Mouse (Mus musculus) heart, embryonic 12.5 days (tissue): Measurements from ENCODE around the gene Fam171a2. TPM values are rescaled to one million over a fixed set of nuclear protein-coding genes. Genes with fewer than 3 reads are reported as not detected.
A peak's percentile ranks its signal among the peaks of the same experiment; 100 is the strongest.

Source experiments
- ATAC-seq: fragments of 200-750 bp; cut with Nextera tagmentation; 2 replicates; pipeline ENCODE4 v1.8.0; 2017; ENCODE audit warnings: moderate TSS enrichment, moderate library complexity; ENCODE audit not compliant: insufficient number of reproducible peaks, low FRiP score
- H3K27ac ChIP-seq: fragments of 300-500 bp; sonication (generic); 2 replicates; pipeline ENCODE4 v1.5.1; 2016; ENCODE audit warnings: mild to moderate bottlenecking, moderate library complexity; ENCODE audit not compliant: poor library complexity, severe bottlenecking
- H3K27me3 ChIP-seq: fragments of 300-500 bp; sonication (generic); replicated peaks from 2 replicates; pipeline ENCODE4 v1.6.1; 2016; ENCODE audit warnings: mild to moderate bottlenecking, moderate library complexity
- H3K36me3 ChIP-seq: fragments of 300-500 bp; sonication (generic); 2 replicates; pipeline ENCODE4 v1.6.1; 2016; ENCODE audit warnings: mild to moderate bottlenecking, moderate library complexity
- H3K4me1 ChIP-seq: fragments of 300-500 bp; sonication (generic); replicated peaks from 2 replicates; pipeline ENCODE4 v1.6.1; 2016; ENCODE audit warnings: mild to moderate bottlenecking
- H3K4me2 ChIP-seq: fragments of 300-500 bp; sonication (generic); 2 replicates; pipeline ENCODE4 v1.6.1; 2016; ENCODE audit warnings: mild to moderate bottlenecking, moderate library complexity
- H3K4me3 ChIP-seq: fragments of 300-500 bp; sonication (generic); 2 replicates; pipeline ENCODE4 v1.5.1; 2016; ENCODE audit warnings: mild to moderate bottlenecking
- H3K9ac ChIP-seq: fragments of 300-500 bp; sonication (generic); 2 replicates; pipeline ENCODE4 v1.6.1; 2016; ENCODE audit warnings: mild to moderate bottlenecking, moderate library complexity
- H3K9me3 ChIP-seq: fragments of 300-500 bp; sonication (generic); replicated peaks from 2 replicates; pipeline ENCODE4 v1.6.1; 2016; ENCODE audit warnings: mild to moderate bottlenecking, moderate library complexity
- WGBS: fragments of 180-500 bp; shearing (Covaris S2); methylation state at CpG from one replicate; pipeline ENCODE4 v1.1.7; 2016; 5-methylcytosine and 5-hydroxymethylcytosine counted together
- polyA plus RNA-seq: library from polyadenylated mRNA; unstranded; fragments of >200 nt; fragmentation: Nextera tagmentation; extraction: Ambion mirVana; gene quantifications from 2 replicates; pipeline ENCODE4 v1.2.1, GENCODE M21; 2016

Gene Fam171a2
- 4.5 and 5.6 TPM in 2 replicates for polyA plus RNA-seq

DNA sequence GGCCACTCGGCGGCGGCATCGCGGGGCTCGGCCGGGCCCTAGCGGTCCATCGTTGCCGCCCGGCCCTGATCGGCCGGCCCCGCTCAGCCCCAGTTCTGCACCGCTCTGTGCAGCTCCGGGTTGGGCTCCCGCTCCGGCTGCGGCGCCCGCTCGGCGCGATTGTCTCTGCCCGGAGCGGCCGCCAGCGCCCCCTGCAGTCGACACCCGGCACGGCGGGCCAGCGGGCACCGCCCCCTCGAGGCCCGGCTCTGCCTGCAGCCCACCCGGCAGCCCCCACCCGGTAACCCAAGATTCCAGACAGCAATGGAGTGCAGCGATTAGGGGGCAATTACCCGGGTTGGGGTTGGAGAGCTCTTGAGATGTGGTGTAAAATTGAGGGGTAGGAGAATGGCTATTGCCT is at the start of gene Fam171a2:
Gene Fam171a2, minus strand, starts transcription at position 186 of the 400 bp plus-strand sequence.
- under 1% methylated on average over 40 of the region's 40 CpGs for WGBS
- Histone ChIP-seq H3K27me3 (no peaks in the 10 kb centered on the region; the same call in 1 of the 2 replicates), H3K4me1 (peaks cover 52% of the 10 kb centered on the region)

DNA sequence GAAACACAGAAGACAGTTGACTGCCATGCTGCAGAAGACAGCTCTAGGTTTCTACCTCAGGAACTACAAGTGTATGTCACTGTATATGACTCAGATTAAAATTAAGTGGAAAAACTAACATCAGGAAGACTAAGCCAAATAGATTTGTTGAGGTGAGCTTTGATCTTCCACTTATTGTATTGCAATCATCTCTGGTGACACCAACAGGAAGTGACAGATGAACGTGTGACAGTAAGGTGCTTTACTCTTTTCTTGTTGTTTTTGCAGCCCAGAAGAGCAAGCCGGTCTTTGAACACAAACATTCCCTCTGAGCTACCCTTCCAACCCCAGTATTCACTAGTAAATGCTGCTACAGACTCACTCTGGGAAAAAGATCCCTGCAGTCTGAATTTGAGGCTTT is 49.2 kb upstream of the Fam171a2 start:
- H3K9ac ChIP-seq, result no peak overlapping the region
- peaks cover 63% of the 10 kb centered on the region for H3K36me3 ChIP-seq
- H3K27me3 ChIP-seq, result no peaks in the 10 kb centered on the region
- H3K4me2 ChIP-seq, result no peak overlapping the region
- H3K4me3 ChIP-seq, result no peak overlapping the region
- 67% methylated on average over 2 of the region's 2 CpGs for WGBS
- H3K4me1 ChIP-seq, result peaks cover 18% of the 10 kb centered on the region
- no peaks in the 10 kb centered on the region for H3K9me3 ChIP-seq
- ATAC-seq, result no peak
- no peak overlapping the region for H3K27ac ChIP-seq

More for the DNA sequence above, at the start of gene Fam171a2:
- peak; percentile 48 for ATAC-seq
- peak within 1 kb of the TSS; percentile 81 for H3K27ac ChIP-seq
- H3K4me2 ChIP-seq, result peak within 1 kb of the TSS; percentile 79
- peak within 1 kb of the TSS; percentile 75 for H3K4me3 ChIP-seq
- no peaks in the 10 kb centered on the region for H3K9me3 ChIP-seq
- peaks cover 10% of the 10 kb centered on the region for H3K36me3 ChIP-seq
- H3K9ac ChIP-seq, result peak within 1 kb of the TSS; percentile 90

DNA sequence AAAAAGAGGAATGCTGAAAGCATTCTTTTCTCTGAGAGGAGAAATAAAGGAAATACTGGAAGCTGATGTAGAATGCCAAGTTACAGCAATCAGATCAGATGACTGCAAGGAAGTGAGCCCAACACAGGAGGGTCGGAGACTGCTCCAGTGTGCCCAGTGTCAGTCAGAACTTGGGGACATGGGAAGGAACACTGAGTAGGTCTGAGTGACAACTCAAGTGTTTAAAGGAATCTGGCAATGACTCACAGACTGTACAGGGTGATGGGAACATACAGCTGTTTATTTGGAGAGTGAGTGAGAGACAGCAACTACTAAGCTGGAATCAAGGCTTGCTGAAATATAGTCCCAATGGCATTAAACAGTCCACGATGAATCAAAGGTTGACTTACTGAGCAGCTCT is 48.7 kb upstream of the Fam171a2 start:
- peaks cover 59% of the 10 kb centered on the region for H3K36me3 ChIP-seq
- ATAC-seq, result no peak
- no peaks in the 10 kb centered on the region for H3K27me3 ChIP-seq
- no peak overlapping the region for H3K4me3 ChIP-seq
- no peak overlapping the region for H3K4me2 ChIP-seq
- WGBS, result 84% methylated on average over 2 of the region's 2 CpGs
- no peak overlapping the region for H3K27ac ChIP-seq
- no peak overlapping the region for H3K9ac ChIP-seq
- H3K9me3 ChIP-seq, result no peaks in the 10 kb centered on the region
- peaks cover 18% of the 10 kb centered on the region for H3K4me1 ChIP-seq

DNA sequence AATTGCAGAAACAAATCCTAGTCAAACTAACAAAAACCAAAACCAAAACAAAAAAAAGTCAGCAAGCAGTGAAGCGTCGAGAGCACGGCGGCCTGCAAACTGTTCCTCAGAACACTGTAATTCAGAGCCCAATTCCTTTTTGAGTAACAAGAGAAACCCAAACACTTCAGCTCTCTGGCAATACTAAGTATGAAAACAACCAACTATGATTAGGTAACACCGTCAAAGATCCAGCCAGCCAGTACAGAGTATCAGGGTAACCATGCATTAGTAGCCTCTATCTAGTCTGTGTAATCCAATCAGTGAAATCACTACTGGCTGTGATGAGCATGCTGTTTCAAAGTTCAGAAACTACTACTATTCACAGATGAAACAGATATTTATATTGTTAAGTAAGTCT is 48.3 kb upstream of the Fam171a2 start:
- H3K4me3 ChIP-seq, result no peak overlapping the region
- no peak for ATAC-seq
- peaks cover 18% of the 10 kb centered on the region for H3K4me1 ChIP-seq
- no peaks in the 10 kb centered on the region for H3K9me3 ChIP-seq
- no peaks in the 10 kb centered on the region for H3K27me3 ChIP-seq
- H3K27ac ChIP-seq, result no peak overlapping the region
- peaks cover 60% of the 10 kb centered on the region for H3K36me3 ChIP-seq
- H3K9ac ChIP-seq, result no peak overlapping the region
- no peak overlapping the region for H3K4me2 ChIP-seq
- WGBS, result 93% methylated on average over 5 of the region's 5 CpGs

DNA sequence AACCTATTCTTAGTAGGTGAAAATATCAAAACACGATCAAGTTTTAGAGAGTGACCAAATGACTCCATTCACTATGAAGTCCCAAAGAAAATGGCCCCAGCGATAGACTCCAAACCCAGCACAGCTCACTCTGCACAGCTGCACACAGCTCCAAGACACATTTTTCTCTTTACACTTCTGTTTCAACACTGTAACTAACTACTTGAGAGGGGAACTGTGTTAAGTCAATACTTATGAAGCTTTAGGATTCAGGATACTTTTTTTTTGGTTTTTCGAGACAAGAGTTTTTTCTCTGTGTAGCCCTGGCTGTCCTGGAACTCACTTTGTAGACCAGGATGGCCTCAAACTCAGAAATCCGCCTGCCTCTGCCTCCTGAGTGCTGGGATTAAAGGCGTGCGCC is 47.6 kb upstream of the Fam171a2 start:
- Histone ChIP-seq H3K27me3 (no peaks in the 10 kb centered on the region), H3K9ac (no peak overlapping the region), H3K4me3 (no peak overlapping the region), H3K4me1 (peaks cover 18% of the 10 kb centered on the region), H3K27ac (no peak overlapping the region), H3K4me2 (no peak overlapping the region), H3K36me3 (peaks cover 56% of the 10 kb centered on the region), H3K9me3 (no peaks in the 10 kb centered on the region)
- WGBS, result 94% methylated on average over 6 of the region's 6 CpGs
- ATAC-seq, result no peak

DNA sequence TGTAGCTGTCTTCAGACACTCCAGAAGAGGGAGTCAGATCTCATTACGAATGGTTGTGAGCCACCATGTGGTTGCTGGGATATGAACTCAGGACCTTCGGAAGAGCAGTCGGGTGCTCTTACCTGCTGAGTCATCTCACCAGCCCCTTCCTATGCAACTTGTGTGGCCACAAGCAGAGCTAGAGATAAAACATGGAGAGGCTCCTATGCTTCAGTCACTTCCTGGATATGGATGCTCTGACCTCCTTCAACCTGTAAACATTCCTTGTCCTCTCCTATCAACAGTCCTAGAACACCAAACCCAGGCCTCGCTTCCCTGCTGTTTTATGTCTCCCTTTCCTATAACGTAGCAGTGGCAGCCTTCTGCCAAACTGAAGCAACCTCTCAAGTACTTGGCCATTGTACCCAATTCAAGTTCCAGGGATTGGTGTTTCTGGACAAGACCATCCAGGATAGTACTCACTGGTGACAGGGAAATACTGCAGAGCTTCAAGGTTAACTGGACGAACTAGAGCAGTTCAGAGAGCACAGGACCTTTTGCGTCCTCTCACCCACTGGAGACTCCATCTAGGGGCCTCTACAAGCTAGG is 46.7 kb upstream of the Fam171a2 start:
- no peak overlapping the region for H3K4me3 ChIP-seq
- no peak for ATAC-seq
- H3K4me2 ChIP-seq, result no peak overlapping the region
- peaks cover 18% of the 10 kb centered on the region for H3K4me1 ChIP-seq
- H3K9ac ChIP-seq, result no peak overlapping the region
- H3K9me3 ChIP-seq, result no peaks in the 10 kb centered on the region
- H3K36me3 ChIP-seq, result peaks cover 50% of the 10 kb centered on the region
- peak overlapping the region; percentile 57; the same call in 1 of the 2 replicates for H3K27ac ChIP-seq
- WGBS, result 63% methylated on average over 7 of the region's 7 CpGs
- H3K27me3 ChIP-seq, result no peaks in the 10 kb centered on the region

DNA sequence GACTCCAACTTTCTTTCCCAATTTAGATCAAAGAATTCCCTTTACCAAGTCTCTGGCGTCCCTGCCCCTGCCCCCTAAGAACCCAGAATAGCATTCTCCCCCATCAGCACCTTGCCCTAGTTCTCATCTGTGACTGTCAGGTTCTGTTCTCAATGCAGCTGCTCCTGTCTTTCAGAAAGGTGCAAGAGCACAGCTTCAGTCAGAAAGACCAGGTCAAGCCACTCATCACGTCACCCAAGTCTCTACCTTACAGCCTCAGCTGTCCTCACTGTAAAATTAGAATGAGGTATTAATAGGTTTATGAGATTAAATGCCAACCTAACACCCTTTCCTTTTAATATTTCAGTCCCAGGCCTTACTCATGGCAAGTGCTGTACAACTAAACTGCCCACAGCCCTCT is 45.8 kb upstream of the Fam171a2 start:
- peaks cover 18% of the 10 kb centered on the region for H3K4me1 ChIP-seq
- H3K4me2 ChIP-seq, result no peak overlapping the region
- no peak for ATAC-seq
- H3K9me3 ChIP-seq, result no peaks in the 10 kb centered on the region
- peak overlapping the region; percentile 51 for H3K27ac ChIP-seq
- WGBS, result 30% methylated on average over 2 of the region's 2 CpGs
- H3K36me3 ChIP-seq, result peaks cover 42% of the 10 kb centered on the region
- no peak overlapping the region for H3K4me3 ChIP-seq
- no peaks in the 10 kb centered on the region for H3K27me3 ChIP-seq
- no peak overlapping the region for H3K9ac ChIP-seq

DNA sequence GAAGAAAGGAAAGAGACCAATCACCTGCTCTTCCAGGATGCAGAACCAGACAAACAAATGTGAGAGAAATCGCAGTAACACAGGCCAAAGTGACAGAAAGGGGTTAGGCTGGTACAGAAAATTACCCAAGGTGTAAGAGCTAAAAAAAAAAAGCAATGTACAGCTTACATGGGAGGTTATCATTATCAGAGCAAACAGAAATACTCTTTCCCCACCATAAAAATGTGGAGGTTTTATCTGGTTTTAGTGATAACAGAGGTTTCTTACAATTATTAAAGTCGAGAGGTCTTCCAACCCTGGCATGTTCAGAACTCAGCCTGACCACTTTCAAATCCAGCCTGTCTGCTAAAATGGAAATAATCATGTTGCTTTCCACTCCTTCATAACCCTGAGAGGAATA is 40.4 kb upstream of the Fam171a2 start:
- peaks cover 33% of the 10 kb centered on the region for H3K36me3 ChIP-seq
- H3K4me2 ChIP-seq, result no peak overlapping the region
- no peak overlapping the region for H3K27ac ChIP-seq
- no peaks in the 10 kb centered on the region for H3K9me3 ChIP-seq
- no peak overlapping the region for H3K9ac ChIP-seq
- no peaks in the 10 kb centered on the region; the same call in 1 of the 2 replicates for H3K4me1 ChIP-seq
- 74% methylated on average over 2 of the region's 2 CpGs for WGBS
- no peaks in the 10 kb centered on the region for H3K27me3 ChIP-seq
- no peak for ATAC-seq
- no peak overlapping the region for H3K4me3 ChIP-seq

DNA sequence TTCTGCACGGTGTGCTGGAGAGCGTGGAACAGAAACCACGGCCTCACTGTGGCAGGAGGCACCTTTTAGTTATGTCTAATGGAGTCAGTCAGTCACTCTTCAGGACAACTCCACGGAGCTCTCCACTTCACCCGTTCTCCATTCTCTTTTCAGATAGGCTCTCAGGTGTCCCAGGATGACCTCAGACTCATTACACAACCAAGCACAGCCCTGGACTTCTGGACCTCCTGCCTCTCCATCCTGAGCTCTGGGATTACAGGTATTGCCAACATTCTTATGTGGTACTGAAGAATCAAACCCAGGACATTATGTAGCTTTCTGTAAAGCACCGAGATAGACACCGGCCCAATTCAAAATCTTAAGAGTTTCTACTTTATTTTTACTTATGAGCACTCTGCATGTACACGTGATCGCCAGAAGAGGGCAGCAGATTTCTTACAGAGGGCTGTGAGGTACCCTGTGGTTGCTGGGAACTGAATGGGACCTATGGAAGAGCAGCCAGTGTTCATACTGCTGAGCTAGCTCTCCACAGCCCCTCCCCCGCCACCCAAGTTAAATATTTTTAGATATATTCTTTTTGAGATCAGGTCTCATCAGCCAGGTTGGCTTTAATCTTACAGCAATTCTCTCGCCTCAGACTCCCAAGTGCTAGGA is 39.4 kb upstream of the Fam171a2 start:
- H3K36me3 ChIP-seq, result peaks cover 29% of the 10 kb centered on the region
- H3K9me3 ChIP-seq, result no peaks in the 10 kb centered on the region
- no peak overlapping the region for H3K27ac ChIP-seq
- H3K4me3 ChIP-seq, result no peak overlapping the region
- H3K4me2 ChIP-seq, result no peak overlapping the region
- H3K9ac ChIP-seq, result no peak overlapping the region
- WGBS, result 69% methylated on average over 11 of the region's 11 CpGs
- peak; percentile 71; the same call in 1 of the 2 replicates for ATAC-seq
- H3K27me3 ChIP-seq, result no peaks in the 10 kb centered on the region
- no peaks in the 10 kb centered on the region for H3K4me1 ChIP-seq

DNA sequence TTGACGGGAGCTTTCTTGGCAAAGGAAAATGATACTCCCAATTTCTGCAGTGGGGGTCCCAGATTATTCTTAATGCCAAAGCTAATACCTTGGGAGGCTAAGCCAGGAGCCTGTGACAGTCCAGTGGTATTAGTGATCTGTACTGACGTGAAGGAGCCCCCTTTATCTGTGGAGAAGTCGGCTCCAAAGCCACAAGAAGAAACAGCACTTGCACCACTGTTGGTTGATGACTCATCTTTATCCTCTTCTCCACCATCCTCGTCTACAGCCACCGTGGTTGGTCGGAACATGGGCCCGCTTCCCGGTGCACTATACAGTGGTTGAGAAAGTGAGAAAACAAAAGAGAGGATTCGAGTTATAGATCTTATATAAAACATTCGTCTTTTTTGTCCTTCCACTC is 34.3 kb upstream of the Fam171a2 start:
- no peaks in the 10 kb centered on the region for H3K27me3 ChIP-seq
- H3K4me1 ChIP-seq, result no peaks in the 10 kb centered on the region
- no peak overlapping the region for H3K9ac ChIP-seq
- H3K36me3 ChIP-seq, result peaks cover 69% of the 10 kb centered on the region
- H3K9me3 ChIP-seq, result no peaks in the 10 kb centered on the region
- no peak overlapping the region for H3K4me2 ChIP-seq
- H3K27ac ChIP-seq, result no peak overlapping the region
- 89% methylated on average over 10 of the region's 10 CpGs for WGBS
- no peak for ATAC-seq
- no peak overlapping the region for H3K4me3 ChIP-seq

DNA sequence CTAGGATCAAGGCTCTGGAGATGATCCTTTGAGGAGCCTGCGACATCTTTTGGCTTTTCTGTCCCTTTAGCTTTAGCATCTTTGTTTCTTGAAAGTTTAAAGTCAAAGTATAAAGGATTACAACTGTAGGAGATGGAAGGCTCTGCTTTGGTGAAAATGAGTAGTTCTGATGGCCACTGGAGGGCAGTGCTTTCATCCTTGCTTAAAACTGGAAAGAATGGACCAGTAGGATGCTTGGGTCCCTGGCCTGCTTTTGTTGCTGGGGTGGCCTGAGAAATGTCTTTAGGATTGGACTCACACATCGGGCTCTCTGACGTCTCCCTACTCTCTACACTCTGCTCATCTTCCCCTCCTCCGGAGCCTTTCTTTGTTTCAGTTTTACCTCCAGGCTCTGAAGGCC is 33.4 kb upstream of the Fam171a2 start:
- no peak overlapping the region for H3K27ac ChIP-seq
- no peaks in the 10 kb centered on the region for H3K9me3 ChIP-seq
- no peak overlapping the region for H3K4me2 ChIP-seq
- 93% methylated on average over 4 of the region's 4 CpGs for WGBS
- no peaks in the 10 kb centered on the region for H3K27me3 ChIP-seq
- H3K4me3 ChIP-seq, result no peak overlapping the region
- H3K4me1 ChIP-seq, result no peaks in the 10 kb centered on the region
- no peak for ATAC-seq
- no peak overlapping the region for H3K9ac ChIP-seq
- H3K36me3 ChIP-seq, result peaks cover 63% of the 10 kb centered on the region
